Mouse (Mus musculus) spleen, postnatal 4 days (tissue): ENCODE measurements around the gene Treml2.

Source experiments
- DNase-seq, 2 experiments: peaks; one replicate each; pipeline ENCODE4 v3.0.0; 2022; ENCODE audit warnings: low spot score in 2 of 2

Treml2 gene

GRCm38 (mm10) chr17:48293500-48294194 is 5.7 kb upstream of the Treml2 start:
- DNase-seq, result no peak

- DNase-seq, result peak in 1 of 2 experiments; percentile 49
Measured at GRCm38 (mm10) chr17:48299756-48300155, 458 bp downstream of the Treml2 start.

GRCm38 (mm10) chr17:48300199-48300598 is 901 bp downstream of the Treml2 start:
- peak; percentile 74 to 85 for DNase-seq

GRCm38 (mm10) chr17:48300861-48301260 is 1.6 kb downstream of the Treml2 start:
- DNase-seq, result peak; percentile 53 to 72

GRCm38 (mm10) chr17:48301792-48302191 is 2.5 kb downstream of the Treml2 start:
- no peak for DNase-seq

- DNase-seq, result no peak
Measured at GRCm38 (mm10) chr17:48312124-48312523, 12.8 kb downstream of the Treml2 start.

GRCm38 (mm10) chr17:48315905-48316579 is 16.7 kb downstream of the Treml2 start, which contains the start of gene B430306N03Rik:
Gene B430306N03Rik, plus strand, starts transcription at chr17:48316141.
- DNase-seq, result peak in 1 of 2 experiments; percentile 34

GRCm38 (mm10) chr17:48318686-48319085 is 19.4 kb downstream of the Treml2 start:
- DNase-seq, result no peak

GRCm38 (mm10) chr17:48321279-48321678 is 22.0 kb downstream of the Treml2 start:
- no peak for DNase-seq

- no peak for DNase-seq
Measured at GRCm38 (mm10) chr17:48323236-48323635, 23.9 kb downstream of the Treml2 start.

- DNase-seq, result peak in 1 of 2 experiments; percentile 45
Measured at GRCm38 (mm10) chr17:48324258-48324657, 25.0 kb downstream of the Treml2 start.

- no peak for DNase-seq
Measured at GRCm38 (mm10) chr17:48325093-48325492, 25.8 kb downstream of the Treml2 start.

GRCm38 (mm10) chr17:48325638-48326037 is 26.3 kb downstream of the Treml2 start:
- DNase-seq, result no peak

- no peak for DNase-seq
Measured at GRCm38 (mm10) chr17:48326656-48327055, 27.4 kb downstream of the Treml2 start.

- DNase-seq, result no peak
Measured at GRCm38 (mm10) chr17:48332524-48332923, 33.2 kb downstream of the Treml2 start.

GRCm38 (mm10) chr17:48334186-48334585 is 34.9 kb downstream of the Treml2 start:
- DNase-seq, result no peak

GRCm38 (mm10) chr17:48336857-48337256 is 37.6 kb downstream of the Treml2 start:
- DNase-seq, result peak; percentile 88 to 97

- DNase-seq, result no peak
Measured at GRCm38 (mm10) chr17:48340267-48340666, 41.0 kb downstream of the Treml2 start.

- no peak for DNase-seq
Measured at GRCm38 (mm10) chr17:48341947-48342346, 42.6 kb downstream of the Treml2 start.

- DNase-seq, result no peak
Measured at GRCm38 (mm10) chr17:48343065-48343464, 43.8 kb downstream of the Treml2 start.

GRCm38 (mm10) chr17:48345824-48346223 is 46.5 kb downstream of the Treml2 start:
- DNase-seq, result no peak

GRCm38 (mm10) chr17:48346231-48346630 is 46.9 kb downstream of the Treml2 start, which contains the start of gene Trem2:
Gene Trem2, plus strand, starts transcription at chr17:48346401.
- no peak for DNase-seq

GRCm38 (mm10) chr17:48346834-48347233 is 47.5 kb downstream of the Treml2 start:
- DNase-seq, result no peak
